Mouse (Mus musculus): Measurements from ENCODE around the gene Runx3.

Gene Runx3

DNA sequence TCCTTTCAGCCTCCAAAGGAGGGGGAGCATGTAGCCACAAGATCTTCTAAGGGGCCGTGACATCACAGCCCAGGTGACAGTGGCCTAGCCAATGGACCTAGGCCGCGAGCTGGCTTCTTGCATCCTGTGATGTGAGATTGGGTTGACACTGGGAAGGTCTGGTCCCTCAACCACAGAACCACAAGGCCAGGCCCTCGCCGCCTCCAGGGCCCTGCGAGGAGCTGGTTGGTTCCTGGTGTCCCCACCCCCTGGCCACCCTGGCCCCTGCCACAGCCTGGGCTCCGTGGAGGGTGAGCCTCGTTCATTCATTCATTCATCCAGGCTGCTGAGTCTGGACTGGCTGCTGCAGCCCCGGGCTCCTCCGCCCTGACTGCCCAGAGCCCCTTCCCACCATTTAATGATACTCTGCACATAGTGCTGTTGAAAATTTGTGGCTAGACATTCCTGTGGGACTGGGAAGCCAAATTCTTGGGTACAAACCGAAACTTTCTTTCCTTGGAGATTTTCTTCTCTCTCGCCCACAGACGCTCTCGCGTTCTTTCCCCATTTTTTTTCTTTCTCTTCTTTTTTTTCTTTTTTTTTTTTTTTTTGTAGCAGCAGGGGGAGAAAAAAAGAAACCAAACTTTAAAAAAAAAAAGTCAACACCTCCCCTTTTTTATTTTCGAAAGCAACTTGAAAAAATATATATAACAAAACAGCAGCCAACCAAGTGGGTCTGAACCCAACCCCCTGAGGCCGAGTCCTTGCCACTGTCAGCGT, at the start of gene Runx3:
TSS of gene Runx3 (plus strand) at position 311 of the 759 bp plus-strand sequence.
- no peak for DNase-seq

DNA sequence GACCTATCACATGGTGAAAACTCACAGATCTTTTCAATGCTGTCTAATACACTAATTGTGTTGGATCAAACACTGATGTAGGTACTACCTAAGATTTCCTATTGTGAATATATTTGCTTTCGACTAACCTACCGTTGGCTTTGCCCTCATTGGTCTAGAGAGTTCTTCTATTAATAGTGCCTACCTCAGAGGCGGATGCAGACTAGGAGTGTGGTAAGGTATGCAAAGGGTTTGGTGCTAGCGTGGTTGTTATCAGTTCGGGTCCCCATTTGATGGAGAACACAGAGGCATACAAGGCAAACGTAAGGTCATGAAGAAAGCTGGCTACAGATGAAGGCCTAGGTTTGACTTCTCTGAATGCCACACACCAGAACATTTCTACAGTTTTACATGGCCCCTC, 47.8 kb upstream of the Runx3 start:
- DNase-seq: no peak

DNA sequence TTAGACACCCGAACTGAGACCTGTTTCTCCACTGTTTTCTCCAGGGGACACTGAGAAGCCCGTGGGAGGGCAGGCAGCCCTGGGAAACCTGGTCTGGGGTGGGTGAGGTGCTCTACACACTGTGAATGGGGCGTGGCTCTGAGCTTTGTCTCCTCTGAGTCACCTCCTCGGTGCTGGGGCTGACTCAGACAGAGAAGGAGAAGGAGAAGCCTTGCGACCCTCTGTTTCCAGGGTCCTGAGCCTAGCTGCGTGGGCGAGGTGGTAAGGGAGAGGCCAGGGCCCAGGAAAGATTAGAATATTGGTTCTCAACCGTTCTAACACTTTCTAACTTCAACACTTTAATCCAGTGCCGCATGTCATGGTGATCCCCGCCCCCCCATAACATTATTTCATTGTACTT, 46.9 kb upstream of the Runx3 start:
- DNase-seq: no peak

DNA sequence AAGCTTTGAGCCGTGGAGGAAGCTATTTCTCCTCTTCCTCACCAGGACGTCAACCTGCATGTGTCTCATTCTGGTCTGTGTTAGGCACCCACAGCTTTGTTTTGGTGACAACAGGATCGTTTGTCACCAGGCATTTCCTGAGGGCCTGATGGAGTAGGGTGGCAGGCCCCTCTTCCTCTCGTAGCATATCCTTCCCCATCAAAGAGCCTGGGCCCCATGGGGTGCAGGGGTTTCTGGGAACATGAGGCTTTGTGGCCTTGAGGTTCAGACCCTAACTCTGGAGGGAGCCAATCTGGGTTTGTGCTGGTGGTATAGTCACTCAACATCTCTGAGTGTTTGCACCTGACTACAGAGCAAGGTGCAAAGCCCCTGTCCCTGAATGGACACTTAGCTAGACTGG, 45.8 kb upstream of the Runx3 start:
- no peak for DNase-seq

DNA sequence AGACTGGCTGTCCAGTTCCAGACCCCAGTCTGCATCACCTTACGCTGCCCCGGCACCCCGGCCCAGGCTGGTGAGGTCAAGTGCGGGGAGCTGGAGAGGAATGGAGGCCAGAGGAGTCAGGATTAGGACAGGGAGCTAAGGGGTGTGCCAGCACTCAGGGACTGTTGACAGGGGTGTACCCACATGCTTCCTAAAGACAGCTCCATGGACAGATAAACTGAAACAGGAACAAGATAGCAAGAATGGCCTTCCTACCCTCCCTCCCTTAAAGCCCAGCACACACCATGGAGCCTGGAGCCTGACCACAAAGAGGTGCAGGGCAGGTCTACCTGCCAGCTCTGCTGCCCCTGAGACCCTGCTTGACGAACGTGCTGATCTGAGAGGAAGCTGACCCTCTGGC, 45.1 kb upstream of the Runx3 start:
- DNase-seq: no peak

DNA sequence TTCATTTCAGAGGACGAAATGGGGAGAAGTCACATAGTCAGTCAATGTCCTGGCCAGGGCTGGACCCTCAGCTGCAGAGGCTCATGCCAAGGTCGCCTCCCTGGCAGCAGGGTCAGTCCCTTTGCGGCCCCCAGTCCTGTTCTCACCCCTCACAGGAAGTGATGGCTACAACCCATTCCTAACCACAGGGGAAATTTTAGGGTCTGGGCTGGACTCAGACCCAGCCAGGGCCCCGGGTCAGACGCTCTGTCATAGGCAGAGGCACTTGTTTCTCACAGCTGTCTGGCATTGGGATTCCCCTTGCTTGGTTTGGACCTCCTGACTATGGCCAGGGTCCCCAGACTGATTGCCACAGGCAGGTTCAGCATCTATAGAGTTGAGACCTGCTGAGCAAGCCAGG, 43.8 kb upstream of the Runx3 start:
- DNase-seq: no peak

DNA sequence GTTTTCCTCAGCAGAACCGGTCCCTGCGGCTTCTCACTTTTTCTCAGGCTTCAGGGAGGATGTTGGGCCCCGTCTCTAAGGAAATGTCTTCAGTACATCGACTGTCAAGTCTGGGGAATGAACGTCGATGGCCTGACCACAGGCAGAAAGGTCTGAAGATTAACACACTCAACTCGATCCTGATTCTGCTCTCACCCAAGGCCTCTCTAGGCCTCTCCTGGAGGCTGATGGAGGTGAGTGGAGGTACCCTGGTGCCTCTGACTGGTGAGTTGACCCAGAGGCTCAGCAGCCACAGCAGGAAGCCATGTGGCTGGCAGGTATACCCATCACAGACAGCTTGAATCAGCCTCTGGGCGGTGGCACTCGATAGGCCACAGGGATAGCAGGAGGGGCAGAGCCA, 43.3 kb upstream of the Runx3 start:
- DNase-seq: no peak

DNA sequence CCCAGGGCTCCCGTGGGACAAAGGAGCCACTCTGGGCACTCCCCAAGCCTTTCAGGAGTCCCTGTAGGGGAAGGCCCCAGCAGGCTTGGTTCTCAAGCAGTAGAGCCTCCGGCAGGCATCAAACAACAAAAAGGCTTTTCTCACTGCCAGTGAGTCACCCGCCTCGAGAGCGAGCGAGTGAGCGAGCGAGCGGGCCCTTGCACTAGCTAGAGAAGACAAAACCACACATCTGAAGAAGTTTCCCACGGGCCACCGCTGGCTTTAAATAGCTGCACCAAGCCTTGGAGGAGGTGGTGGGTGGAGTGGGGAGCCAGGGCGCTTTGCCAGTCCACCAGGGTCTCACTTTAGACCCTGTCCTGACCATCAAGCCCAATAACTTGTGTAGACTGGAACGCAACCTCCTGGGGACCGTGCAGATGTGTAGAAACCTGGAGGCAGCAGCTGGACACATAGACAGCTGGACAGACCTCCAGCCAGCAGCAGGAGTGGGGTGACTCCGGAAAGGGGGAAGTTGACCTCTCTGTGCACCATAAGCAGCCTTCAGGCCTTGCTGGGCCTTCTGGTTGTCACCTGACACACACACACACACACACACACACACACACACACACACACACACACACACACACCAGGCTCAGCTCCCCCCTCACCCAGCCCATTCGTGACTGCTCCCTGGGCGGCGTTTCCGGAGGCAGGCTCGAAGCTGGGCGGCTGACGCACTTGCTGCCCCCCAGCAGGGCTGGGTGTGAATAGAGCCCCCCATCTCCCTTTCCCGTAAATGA, 40.4 kb upstream of the Runx3 start:
- peak; percentile 5 for DNase-seq

DNA sequence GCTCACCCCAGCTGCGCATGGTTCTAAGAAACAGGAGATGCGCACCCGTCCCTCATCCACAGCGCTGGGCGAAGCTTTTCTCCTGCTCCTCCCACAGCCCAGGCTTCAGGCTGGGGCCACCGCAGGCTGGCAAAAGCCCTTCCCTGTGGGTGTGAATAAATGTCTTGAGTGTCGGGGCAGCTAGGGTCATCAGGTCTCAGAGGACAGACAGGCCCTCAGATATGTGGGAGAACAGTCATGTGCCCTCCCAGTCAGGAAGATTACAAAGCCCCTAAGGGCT, 39.9 kb upstream of the Runx3 start:
- no peak for DNase-seq

DNA sequence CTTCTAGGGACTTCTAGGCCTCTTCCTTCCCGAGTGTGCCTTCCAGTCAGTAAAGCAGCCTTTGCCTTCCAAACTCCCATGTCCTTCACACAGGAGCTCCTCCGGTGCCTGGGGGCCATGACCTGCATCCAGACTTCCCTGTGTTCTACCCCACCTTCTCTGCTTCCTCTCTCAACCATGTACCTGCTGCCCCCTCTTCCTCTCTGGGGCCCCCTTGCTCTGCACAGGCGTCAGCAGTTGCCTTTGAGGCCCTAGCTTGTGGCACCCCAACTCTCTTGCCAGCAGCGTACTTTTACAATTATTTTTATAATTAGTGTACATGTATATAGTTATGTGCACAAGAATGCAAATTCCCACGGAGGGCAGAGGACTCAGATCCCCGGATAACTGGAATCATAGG, 37.4 kb upstream of the Runx3 start:
- no peak for DNase-seq

DNA sequence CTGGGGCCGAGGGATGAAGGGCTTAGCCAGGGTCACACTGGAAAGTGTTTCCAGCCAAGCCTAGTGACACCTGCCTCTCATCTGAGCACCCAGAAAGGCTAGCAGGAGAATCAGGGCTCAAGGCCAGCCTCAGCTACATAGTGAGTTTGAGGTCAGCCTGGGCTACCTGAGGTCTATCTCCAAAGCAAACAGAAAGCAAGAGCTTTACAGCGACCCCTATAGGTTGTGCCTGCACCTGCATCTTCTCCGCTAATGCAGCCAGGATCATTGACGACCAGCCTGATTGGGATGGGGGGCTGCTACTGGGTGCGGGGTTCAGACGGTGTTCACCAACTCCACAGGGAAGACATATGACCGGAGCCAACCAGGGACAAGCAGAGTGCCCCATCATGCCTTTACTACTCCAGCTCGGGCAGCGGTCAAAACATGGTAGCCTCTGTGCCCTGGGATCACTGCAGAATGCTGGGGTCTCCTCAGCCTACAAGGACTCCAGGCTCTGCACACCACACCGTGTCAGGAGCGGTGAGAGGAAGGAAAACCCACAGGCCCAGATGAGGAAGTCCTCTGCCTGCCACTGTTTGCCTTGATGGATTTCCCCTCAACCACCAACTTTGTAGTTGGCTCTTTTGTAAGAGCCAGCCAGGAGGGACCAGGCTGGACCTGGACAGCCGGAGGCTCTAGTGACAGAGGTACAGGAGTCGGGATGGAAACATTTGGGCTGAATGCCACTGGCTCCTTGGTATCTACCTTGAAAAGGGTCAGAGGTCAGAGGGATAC, 35.2 kb upstream of the Runx3 start:
- DNase-seq: no peak

DNA sequence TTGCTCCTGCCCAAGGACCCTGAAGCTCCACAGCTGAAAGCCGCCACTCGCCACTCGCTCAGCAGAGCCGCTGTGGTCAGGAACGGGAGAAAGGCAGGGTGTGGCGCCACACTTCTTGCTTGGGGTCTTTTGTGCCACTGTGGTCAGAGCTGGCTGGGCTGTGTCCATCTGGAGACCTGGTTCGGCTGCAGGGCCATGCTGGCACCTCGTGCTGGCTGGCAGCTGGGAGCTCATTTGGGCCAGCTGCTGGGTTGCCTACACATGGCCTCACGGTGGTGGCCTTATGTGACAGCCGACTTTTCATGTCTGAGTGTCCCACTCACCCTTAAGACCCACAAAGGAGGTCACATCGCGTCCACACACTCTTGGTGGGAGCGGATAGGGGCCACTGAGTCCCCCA, 29.8 kb upstream of the Runx3 start:
- no peak for DNase-seq

DNA sequence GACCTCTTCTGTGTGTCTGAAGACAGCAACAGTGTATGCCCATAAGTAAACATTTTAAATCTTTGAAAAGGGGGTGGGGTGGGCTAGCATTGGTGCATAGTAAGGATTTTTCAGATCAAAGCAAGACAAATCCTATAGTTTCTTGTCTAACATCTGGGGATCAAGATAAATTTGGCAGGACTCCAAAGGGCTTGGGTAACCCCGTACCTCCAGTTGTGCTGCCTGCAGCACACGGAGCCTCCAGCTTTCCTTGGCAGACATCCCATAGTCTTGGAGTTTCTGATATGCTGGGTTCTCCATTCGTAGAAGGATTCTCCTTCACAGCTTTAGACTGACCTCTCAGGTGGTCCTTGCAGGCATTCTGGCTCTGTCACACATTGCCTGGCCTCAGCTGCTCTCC, 27.6 kb upstream of the Runx3 start:
- DNase-seq: no peak

DNA sequence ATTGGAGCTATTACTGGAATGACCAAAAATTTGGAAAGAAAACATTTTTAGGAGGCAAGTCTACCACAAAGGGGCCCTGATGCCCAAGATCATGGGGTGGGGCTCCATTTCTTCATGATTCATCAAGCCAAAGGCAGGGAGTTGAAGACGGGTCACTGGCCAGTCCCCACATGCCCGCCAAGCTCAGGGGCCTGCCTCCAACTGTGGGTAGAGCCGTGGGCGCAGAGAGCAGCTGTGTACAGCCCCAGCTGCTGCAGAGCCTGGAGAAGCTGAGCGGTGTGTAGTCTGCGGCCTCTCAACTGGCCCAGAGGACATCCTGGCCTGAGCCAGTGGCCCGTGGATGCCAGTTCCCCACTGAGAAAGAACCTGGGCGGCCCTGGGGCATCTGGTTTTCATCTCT, 24.8 kb upstream of the Runx3 start:
- no peak for DNase-seq

DNA sequence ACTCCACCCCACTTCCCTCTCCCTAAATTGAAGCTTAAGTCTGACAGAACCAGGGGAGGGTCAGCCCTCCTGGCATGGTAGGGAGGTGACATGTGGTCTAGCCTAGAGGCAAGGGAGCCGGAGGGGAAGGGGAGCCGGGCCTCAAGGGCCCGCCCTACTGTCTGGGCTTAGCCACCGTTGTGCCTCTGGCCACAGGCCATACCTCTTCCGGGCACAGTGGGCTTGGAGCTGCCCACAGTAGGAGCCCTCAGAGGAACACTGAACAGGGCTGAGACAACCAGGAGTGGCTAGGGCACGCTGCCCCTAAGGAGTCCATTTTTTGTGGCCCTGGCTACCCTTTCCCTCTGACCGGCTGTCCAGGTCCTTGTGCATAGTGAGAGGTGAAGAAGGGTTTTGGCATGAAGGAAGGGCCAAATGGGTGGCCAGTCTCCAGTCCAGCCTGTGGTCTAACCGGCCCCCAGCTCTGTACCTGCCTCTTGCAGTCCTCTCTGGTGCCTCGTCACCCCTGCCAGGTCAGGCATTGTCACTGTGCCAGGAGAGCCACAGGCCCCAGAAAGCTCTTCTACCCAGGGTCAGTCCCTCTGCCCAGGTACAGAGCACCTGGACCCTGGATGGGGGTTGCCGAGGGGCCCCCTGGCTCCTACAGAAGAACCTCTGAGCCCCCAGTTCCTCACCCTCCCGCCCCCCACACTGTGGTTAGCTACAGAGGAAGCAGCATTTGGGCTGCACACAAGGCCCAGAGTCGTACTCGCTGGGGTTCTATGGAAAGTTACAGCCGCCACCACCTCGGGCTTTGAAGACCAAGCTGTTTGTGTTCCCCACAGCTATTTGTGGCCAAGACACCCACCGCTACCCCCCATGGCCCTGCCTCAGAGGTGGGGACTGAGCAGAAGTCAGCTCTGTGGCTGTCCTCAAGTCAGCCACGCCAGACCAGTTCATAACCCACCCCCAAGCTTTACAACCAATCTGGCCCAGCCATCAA, 22.3 kb upstream of the Runx3 start:
- DNase-seq: no peak

DNA sequence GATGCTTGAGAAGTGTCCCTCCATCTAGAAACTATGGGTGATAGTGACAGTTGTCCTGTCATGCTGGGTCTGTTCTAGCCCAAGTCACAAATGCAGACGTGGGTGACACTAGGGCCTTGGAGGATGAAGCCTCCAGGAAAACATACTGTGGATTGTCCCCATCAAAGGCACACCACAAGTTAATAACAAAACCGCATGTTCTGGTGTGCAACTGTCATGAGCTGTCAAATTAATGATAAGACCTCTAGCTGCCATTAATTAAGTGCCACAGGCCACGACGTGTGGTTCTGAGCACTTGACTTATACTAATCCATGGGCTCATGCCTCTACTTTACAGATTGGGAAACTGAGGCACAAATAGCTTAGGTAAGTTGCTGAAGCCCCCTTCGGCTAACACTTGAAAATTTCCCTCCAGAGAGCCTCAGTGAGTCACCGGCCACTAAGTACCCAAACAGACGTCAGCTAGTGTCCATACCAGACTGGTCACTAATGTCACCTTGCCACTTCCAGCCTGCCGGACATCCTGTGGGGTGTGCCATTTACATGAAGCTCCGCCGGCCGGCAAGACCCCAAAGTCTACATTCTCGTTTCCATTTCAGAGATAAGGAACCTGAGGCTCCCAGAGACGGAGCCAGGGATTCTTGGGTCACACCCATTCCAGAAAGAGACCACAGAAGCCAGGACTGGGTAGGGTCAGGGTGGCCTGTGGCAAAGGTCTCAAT, 18.3 kb upstream of the Runx3 start:
- no peak for DNase-seq

DNA sequence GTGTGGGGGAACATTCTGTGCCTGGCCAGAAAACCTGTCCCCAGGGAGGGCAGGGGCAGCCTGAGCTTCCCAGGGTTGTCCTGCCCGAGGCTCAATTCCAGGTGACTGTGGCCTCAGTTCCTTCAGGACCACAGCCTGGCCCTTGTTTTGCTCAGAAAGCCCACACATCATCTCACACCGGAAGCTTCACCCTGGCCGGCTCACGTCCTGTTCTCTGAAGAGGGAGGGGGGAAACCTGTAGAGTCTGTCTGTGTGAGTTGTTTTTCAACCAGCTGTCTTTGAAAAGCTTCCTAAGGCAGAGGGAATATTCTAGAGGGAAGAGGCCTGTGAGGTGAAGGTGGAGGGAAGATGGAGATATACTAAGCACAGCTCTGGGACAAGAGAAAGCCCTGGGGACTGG, 17.7 kb upstream of the Runx3 start:
- no peak for DNase-seq

DNA sequence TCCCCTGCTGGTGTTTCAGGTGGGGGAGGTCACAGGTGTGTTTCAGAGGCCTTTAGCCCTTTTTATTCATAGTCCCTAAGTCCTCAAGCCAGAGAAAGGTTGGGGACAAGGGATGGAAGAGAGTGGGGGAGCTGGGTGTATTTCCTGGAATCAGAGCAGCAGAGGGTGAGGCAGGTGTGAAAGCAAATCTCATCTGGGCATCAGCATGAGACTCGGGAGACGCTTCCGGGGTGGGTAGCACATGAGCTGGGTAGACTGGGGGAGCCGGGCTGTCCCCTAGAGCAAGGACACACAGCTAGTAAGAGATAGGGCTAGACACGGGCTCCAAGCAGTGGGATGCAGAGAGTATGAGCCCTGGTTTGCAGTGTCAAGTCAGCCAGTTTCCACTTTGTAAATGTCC, 16.7 kb upstream of the Runx3 start:
- no peak for DNase-seq

DNA sequence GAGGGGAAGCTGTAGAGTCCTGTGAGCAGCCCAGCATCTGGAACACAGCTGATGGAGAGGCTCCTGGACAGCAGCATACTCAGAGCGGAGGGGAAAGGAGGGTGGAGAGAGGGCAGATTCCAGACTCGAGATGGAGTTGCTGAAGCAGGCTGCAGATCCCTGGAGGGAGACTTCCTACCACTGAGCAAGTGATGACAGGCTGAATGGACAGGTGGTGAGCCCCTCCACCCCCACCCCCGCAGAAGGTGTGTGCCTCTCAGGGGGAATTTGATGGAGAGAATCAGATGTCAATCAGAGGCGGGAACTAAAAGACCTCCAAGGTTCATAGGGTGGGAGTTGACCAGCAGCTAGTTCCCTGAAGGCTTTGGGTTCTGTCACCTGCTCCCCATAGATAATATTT, 13.5 kb upstream of the Runx3 start:
- DNase-seq: no peak

DNA sequence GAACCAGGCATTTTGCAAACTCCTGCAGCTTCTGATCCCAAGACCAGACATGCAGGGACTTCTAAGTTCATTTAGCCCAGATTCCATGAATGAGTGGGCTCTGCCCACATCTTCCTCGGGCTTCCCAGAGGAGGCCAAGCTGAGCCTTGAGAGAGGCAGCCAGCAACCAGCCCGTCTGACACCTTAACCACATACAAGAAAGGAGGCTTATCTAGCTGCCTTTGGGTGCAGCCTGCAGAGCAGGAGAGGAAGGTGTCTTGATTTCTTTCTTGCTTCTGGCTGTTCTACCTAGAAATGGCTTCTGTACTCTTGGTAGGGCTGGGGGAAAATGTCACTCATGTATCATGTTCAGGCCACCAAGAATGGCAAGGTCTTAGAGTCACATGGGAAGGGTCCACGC, 11.8 kb upstream of the Runx3 start:
- no peak for DNase-seq

DNA sequence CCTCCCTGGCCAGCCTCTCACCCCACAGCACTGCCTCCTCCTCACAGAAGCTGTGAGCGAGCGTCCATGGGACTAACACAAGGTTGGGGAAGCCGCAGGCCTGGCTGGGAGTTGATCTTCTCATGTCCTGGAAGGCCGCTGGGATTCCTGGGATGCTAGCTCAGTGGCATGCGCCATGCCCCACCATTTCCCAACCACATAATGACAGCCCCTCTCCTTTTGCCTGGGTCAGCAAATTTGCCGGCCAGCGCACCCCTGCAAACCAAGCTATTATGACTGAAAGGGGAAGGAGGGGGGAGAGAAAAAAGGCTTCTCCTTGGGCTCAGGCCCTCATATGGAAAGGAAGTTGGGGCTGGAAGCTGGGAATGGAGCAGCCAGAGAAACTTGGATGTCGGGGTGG, 6.8 kb upstream of the Runx3 start:
- DNase-seq: no peak

DNA sequence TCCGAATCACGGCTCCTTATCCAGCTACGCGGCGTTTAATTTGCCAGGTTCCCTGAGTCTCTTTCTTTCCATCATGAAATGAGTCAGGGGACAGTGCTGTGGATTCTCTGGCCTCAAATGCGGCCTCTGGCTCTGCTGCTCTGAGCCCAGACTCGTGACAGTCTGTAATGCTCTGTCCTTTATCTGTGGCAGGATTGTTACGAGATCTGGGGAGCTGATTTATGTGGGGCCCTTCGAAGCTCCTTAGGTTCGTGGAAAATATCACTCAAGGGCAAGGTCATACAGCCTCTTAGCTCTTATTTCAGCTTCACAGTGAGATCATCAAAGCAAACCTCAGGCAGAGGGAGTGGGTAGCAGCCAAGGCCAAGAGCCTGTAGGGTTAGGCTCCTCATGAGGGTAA, 6.2 kb upstream of the Runx3 start:
- no peak for DNase-seq

Measured in right cerebral cortex, postnatal 4 days (tissue).